Mouse (Mus musculus): ENCODE data around the gene Minar1. TPM values are rescaled to one million over a fixed set of nuclear protein-coding genes. Genes with fewer than 3 reads are reported as not detected.

Minar1 gene
- polyA plus RNA-seq, 1 experiment from 2014 or later, result 0.04 TPM

DNA sequence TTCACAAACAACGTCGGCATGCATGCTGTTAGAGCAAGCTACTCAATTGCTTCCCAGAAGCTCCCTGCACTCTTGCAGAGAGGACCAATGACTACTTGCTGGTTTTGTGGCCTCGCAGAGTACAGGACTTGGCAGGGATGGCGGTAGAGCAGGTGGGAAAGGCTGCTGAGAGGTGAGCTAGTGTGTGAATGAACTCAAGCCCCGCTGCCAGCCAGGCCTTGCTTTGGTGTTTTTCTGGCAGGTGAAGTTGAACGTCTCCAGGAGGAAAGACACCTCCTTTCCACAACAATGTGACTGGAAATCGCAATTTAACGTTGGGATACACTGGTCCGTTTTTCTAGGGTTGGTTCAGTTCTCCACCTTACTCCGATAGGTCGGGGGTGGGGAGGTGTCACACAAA is 1.2 kb downstream of the Minar1 start:
- no peak for DNase-seq
- no peak overlapping the region for H3K9ac ChIP-seq (replicated peaks)
- peaks cover 27% of the 10 kb centered on the region for H3K27me3 ChIP-seq (ENCODE audit: insufficient read depth, low read length)
- peak; percentile 14; the same call in 1 of the 2 replicates for ATAC-seq
- H3K4me2 ChIP-seq (ENCODE audit: low read depth, low read length), result peak overlapping the region; percentile 62; the same call in 1 of the 2 replicates
- H3K9me3 ChIP-seq (ENCODE audit: low read length), result no peaks in the 10 kb centered on the region
- 0 out of 2 replicates have a peak overlapping the region, but pooled peaks have one; percentile 8 for H3K4me3 ChIP-seq (ENCODE audit: low read depth, low read length)
- no peaks in the 10 kb centered on the region for H3K4me1 ChIP-seq (ENCODE audit: insufficient read depth)
- TF ChIP-seq EP300 (IDR thresholded peaks at IDR 0.05; ENCODE audit: low read depth) (no peak), CTCF (IDR thresholded peaks at IDR 0.05; ENCODE audit: low read depth) (no peak)
- no peak overlapping the region; the same call in 1 of the 2 replicates for H3K27ac ChIP-seq (ENCODE audit: low read depth)
- no peaks in the 10 kb centered on the region for H3K36me3 ChIP-seq (replicated peaks; ENCODE audit: insufficient read depth, low read length)
- 8% methylated on average over 11 of the region's 11 CpGs for WGBS (ENCODE audit: insufficient replicate concordance)

DNA sequence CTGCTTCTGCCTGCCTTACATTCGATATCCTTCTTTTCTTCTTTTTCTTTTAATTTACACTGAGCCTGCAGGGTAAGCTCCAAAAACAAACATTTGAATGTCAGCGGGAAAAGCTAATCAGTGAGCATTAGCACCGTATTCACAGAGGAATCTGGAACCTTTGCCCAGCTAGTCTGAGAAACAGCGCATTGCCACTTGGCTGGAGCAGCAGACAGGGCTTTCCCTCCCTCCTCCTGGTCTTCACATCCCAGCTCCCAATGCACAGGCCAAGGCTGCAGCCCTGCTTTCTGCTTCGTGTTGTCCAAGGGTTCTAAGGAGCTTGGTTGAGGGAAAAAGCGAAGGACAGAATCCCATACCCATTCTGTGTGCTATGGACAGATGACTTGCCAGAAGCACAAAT is 2.6 kb downstream of the Minar1 start:
- Histone ChIP-seq H3K27ac (ENCODE audit: low read depth) (no peak overlapping the region), H3K4me2 (ENCODE audit: low read depth, low read length) (no peak overlapping the region), H3K4me3 (ENCODE audit: low read depth, low read length) (no peak overlapping the region), H3K9ac (replicated peaks) (no peak overlapping the region), H3K27me3 (ENCODE audit: insufficient read depth, low read length) (peaks cover 27% of the 10 kb centered on the region), H3K36me3 (replicated peaks; ENCODE audit: insufficient read depth, low read length) (no peaks in the 10 kb centered on the region), H3K4me1 (ENCODE audit: insufficient read depth) (no peaks in the 10 kb centered on the region), H3K9me3 (ENCODE audit: low read length) (no peaks in the 10 kb centered on the region)
- TF ChIP-seq CTCF (IDR thresholded peaks at IDR 0.05; ENCODE audit: low read depth) (no peak), EP300 (IDR thresholded peaks at IDR 0.05; ENCODE audit: low read depth) (no peak)
- WGBS (ENCODE audit: insufficient replicate concordance), result 21% methylated on average over 6 of the region's 6 CpGs
- ATAC-seq (no peak), DNase-seq (no peak)

DNA sequence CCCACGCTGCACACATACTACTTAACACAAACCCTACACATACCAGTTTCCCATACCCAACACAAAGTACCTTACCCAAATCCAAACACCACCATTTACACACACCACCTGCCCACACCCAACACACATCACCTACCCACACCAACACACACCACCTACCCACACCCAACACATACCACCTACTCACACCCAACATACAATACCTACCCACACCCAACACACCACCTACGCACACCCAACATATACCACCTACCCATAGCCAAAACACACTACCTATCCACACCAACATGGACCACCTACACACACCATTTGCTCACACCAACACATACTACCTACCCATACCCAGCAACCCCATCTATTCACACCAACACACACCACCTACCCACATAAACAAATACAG is 6.0 kb downstream of the Minar1 start:
- Histone ChIP-seq H3K36me3 (replicated peaks; ENCODE audit: insufficient read depth, low read length) (no peaks in the 10 kb centered on the region), H3K27ac (ENCODE audit: low read depth) (no peak overlapping the region), H3K4me1 (ENCODE audit: insufficient read depth) (no peaks in the 10 kb centered on the region), H3K4me2 (ENCODE audit: low read depth, low read length) (no peak overlapping the region), H3K4me3 (ENCODE audit: low read depth, low read length) (no peak overlapping the region), H3K9ac (replicated peaks) (no peak overlapping the region), H3K27me3 (ENCODE audit: insufficient read depth, low read length) (peaks cover 7% of the 10 kb centered on the region; the same call in 1 of the 2 replicates), H3K9me3 (ENCODE audit: low read length) (no peaks in the 10 kb centered on the region)
- ATAC-seq, result no peak
- DNase-seq, result no peak
- WGBS (ENCODE audit: insufficient replicate concordance), result 75% methylated on average over 2 of the region's 2 CpGs
- TF ChIP-seq CTCF (IDR thresholded peaks at IDR 0.05; ENCODE audit: low read depth) (no peak), EP300 (IDR thresholded peaks at IDR 0.05; ENCODE audit: low read depth) (no peak)

DNA sequence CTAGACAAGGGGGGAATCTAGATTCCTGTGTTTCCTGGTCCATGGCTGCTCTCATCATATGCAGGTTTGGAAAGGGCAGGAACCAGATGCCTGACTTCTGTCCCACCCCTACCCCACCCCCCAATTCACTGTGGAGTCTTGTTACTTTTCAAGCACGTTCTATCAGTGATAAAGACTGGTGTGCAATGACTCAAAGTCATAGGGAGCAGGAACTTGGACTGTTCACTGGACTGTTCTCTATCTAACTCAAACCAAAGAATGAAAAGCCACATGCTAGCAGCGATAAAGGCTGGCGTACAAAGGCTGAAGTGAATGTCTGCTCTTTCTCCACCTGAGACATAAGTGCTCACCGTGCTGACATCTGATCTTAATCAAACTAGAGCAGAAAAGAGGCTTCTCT is 12.3 kb downstream of the Minar1 start:
- TF ChIP-seq CTCF (IDR thresholded peaks at IDR 0.05; ENCODE audit: low read depth) (no peak), EP300 (IDR thresholded peaks at IDR 0.05; ENCODE audit: low read depth) (no peak)
- Histone ChIP-seq H3K36me3 (replicated peaks; ENCODE audit: insufficient read depth, low read length) (no peaks in the 10 kb centered on the region), H3K9me3 (ENCODE audit: low read length) (no peaks in the 10 kb centered on the region), H3K27ac (ENCODE audit: low read depth) (no peak overlapping the region), H3K27me3 (ENCODE audit: insufficient read depth, low read length) (no peaks in the 10 kb centered on the region), H3K4me2 (ENCODE audit: low read depth, low read length) (no peak overlapping the region), H3K4me3 (ENCODE audit: low read depth, low read length) (no peak overlapping the region), H3K4me1 (ENCODE audit: insufficient read depth) (no peaks in the 10 kb centered on the region), H3K9ac (replicated peaks) (no peak overlapping the region)
- no peak for DNase-seq
- WGBS (ENCODE audit: insufficient replicate concordance), result 50% methylated on average over 4 of the region's 4 CpGs
- no peak for ATAC-seq

DNA sequence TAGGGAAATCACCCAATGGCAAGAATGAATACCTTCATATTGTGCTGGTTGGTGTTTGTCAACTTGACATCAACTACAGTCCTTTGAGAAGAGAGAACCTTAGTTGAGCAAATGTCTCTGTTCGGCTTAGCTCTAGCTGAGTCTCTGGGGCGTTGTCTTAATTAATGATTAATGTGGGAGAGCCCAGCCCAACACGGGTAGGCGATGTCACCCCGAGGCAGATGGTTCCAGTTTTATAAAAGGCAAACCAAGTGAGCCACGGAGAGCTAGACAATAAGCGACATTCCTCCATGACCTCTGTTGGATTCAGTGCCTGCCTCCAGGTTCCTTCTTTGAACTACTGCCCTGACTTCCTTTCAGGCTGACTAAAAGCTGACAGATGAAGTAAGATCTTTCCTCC is 15.6 kb downstream of the Minar1 start:
- Histone ChIP-seq H3K27ac (ENCODE audit: low read depth) (0 out of 2 replicates have a peak overlapping the region, but pooled peaks have one; percentile 81), H3K36me3 (replicated peaks; ENCODE audit: insufficient read depth, low read length) (no peaks in the 10 kb centered on the region), H3K27me3 (ENCODE audit: insufficient read depth, low read length) (no peaks in the 10 kb centered on the region), H3K9ac (replicated peaks) (no peak overlapping the region), H3K4me1 (ENCODE audit: insufficient read depth) (no peaks in the 10 kb centered on the region), H3K9me3 (ENCODE audit: low read length) (no peaks in the 10 kb centered on the region), H3K4me2 (ENCODE audit: low read depth, low read length) (no peak overlapping the region), H3K4me3 (ENCODE audit: low read depth, low read length) (no peak overlapping the region)
- TF ChIP-seq CTCF (IDR thresholded peaks at IDR 0.05; ENCODE audit: low read depth) (no peak), EP300 (IDR thresholded peaks at IDR 0.05; ENCODE audit: low read depth) (no peak)
- ATAC-seq, result peak; percentile 56
- no peak for DNase-seq
- 73% methylated on average over 7 of the region's 7 CpGs for WGBS (ENCODE audit: insufficient replicate concordance)

DNA sequence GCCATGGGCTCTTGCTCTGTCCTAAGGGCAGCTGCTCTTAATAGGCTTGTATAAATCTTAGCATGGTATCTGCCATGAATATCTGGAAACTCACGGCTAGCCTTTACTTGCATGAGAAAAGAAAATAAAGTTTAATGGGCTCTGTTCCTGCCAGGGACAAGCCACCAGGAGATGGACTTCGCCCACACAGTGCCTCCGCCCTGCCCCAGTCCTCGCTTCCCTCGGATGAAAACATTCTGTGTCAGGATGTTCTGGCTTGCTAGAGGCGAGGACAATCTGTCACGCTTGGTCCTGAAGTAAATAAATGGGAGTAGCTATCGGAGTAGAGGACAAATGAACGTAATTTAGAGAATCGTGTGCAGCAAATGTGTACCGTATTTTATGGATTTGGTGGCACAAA is 16.7 kb downstream of the Minar1 start:
- H3K36me3 ChIP-seq (replicated peaks; ENCODE audit: insufficient read depth, low read length), result no peaks in the 10 kb centered on the region
- H3K9ac ChIP-seq (replicated peaks), result no peak overlapping the region
- H3K4me1 ChIP-seq (ENCODE audit: insufficient read depth), result no peaks in the 10 kb centered on the region
- H3K27ac ChIP-seq (ENCODE audit: low read depth), result peak overlapping the region; percentile 81
- no peak for TF ChIP-seq EP300 (IDR thresholded peaks at IDR 0.05; ENCODE audit: low read depth)
- no peak for TF ChIP-seq CTCF (IDR thresholded peaks at IDR 0.05; ENCODE audit: low read depth)
- no peak overlapping the region for H3K4me2 ChIP-seq (ENCODE audit: low read depth, low read length)
- H3K27me3 ChIP-seq (ENCODE audit: insufficient read depth, low read length), result no peaks in the 10 kb centered on the region
- 54% methylated on average over 11 of the region's 11 CpGs for WGBS (ENCODE audit: insufficient replicate concordance)
- peak; percentile 95 for ATAC-seq
- no peak overlapping the region for H3K4me3 ChIP-seq (ENCODE audit: low read depth, low read length)
- peak; percentile 37 for DNase-seq
- H3K9me3 ChIP-seq (ENCODE audit: low read length), result no peaks in the 10 kb centered on the region

DNA sequence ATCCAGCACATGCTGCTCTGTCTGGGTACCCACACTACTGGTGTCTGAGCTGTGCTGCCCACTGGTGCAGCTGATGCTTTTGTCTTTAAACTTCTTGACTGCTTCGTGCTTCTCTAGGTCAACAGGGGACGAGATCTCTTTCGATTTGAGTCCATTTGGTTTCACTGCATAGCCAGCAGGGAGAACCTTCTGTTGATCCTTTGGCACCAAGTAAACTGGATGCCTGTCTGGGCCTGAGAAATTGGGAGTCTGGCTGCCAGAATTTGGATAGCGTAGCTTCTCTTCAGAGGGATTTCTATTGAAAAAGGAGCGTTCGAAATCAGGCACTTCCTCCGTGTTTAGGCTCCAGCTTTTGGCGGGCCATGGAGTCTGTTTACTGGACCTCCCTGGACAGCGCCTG is 21.0 kb downstream of the Minar1 start:
- no peaks in the 10 kb centered on the region for H3K27me3 ChIP-seq (ENCODE audit: insufficient read depth, low read length)
- no peak overlapping the region for H3K4me2 ChIP-seq (ENCODE audit: low read depth, low read length)
- H3K9ac ChIP-seq (replicated peaks), result no peak overlapping the region
- H3K36me3 ChIP-seq (replicated peaks; ENCODE audit: insufficient read depth, low read length), result no peaks in the 10 kb centered on the region
- DNase-seq (no peak), ATAC-seq (no peak)
- no peak overlapping the region for H3K4me3 ChIP-seq (ENCODE audit: low read depth, low read length)
- H3K27ac ChIP-seq (ENCODE audit: low read depth), result no peak overlapping the region
- TF ChIP-seq EP300 (IDR thresholded peaks at IDR 0.05; ENCODE audit: low read depth) (no peak), CTCF (IDR thresholded peaks at IDR 0.05; ENCODE audit: low read depth) (no peak)
- no peaks in the 10 kb centered on the region for H3K4me1 ChIP-seq (ENCODE audit: insufficient read depth)
- H3K9me3 ChIP-seq (ENCODE audit: low read length), result no peaks in the 10 kb centered on the region
- WGBS (ENCODE audit: insufficient replicate concordance), result 84% methylated on average over 9 of the region's 9 CpGs
